Mouse (Mus musculus) T-cell, adult 2 months (primary cell): ENCODE data around the gene Setd7.

Experiments
- DNase-seq: peaks from one replicate; pipeline ENCODE4 v3.0.0; 2022; ENCODE audit warnings: low spot score

Gene Setd7

DNA sequence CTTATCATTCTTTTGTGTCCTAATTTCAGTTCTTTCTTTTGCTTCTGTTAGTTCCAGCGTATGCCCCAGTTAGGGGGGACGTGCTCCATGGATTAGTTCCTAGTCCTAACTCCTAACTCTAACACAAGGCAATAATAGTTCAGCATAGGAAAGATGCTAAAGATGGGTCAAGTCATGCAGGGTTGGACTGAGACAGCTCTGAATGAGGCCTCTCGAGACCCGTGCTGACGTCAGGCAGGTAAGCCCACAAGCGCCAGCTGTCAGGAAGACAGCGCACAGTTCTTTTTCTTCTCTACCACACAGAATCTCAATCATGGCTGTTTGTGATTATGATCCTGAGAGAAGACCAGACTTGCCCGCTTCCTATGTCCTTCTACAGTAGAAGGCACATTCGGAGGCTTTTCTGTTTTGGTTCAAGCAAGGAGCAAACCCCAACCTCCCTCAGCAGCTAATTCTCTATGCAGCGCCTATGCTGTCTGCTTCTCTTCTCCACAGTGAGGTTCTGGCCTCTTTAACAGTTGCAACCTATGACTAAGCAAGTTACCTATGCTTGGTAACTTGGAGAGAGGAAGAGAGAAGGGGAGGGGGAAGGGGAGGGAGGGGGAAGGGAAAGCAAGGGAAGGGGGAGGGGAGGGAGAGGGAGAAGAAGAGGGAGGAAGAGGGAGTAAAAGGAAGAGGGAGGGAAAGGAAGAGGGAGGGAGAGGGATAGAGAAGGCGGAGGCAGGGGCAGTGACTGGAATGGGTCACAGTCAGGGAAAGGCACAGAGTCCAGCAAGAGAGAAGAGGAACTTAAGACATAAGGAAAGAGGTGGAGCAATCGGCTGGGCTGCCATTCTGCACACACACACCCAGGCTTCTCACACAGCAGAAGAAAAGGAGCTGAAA is 42.6 kb downstream of the Setd7 start:
- DNase-seq, result no peak

DNA sequence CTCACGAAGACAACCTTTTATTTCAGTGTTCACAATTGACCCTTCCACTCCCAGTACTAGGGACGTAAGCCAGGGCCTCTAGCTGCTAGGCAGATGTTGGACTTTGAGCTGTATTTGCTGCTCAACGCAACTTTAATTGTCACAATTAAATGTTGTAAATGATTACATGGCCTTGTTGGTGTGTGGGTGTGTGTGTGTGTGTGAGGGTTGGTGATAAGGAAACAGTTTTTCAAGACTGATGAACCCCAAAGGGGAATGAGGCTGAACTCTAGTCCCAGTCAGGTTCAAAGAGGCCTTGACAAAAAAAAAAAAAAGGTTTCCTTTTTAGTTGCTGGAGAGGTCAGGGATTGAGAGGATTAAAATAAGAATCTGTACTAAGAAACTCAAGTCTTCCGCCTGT is 43.2 kb downstream of the Setd7 start:
- DNase-seq, result no peak

DNA sequence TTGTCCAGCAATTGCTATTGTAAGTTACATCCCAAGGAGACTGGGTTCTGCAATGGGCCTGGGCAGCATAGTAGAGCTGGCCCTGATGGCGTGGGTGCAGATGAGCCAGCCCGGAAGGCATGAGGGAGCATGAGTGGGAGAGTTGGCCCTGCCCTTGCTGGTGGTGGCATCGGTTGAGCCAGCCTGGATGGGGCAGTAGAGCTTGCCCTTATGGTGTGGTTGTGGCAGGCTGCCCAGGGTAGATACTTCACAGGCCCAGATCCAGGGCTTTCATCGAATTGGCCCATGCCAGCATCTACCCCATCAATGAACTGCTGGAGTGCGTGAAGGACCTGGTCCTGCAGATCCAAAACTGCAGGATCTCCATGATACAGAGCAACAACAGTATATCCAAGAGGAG is 48.7 kb downstream of the Setd7 start:
- DNase-seq, result no peak

DNA sequence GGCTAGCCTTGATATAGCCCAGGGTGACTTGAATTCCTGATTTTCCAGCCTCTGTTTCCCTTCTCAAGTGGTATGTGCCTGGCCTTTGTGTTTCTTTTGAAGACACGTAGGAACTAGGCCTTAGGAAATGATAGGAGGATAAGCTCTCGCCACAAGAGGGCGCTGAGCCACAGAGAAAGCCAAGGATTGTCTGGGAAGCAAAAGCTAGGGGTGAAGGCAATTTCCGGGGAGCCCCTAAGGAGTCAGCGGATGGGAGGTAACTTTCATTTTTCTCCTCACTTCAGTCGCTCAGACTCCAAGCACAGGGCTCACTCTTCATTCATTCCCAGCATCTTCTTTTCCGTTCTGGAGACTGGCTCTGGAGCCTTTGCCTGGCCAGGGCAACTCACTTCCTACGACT is 49.8 kb downstream of the Setd7 start:
- DNase-seq, result peak; percentile 57

DNA sequence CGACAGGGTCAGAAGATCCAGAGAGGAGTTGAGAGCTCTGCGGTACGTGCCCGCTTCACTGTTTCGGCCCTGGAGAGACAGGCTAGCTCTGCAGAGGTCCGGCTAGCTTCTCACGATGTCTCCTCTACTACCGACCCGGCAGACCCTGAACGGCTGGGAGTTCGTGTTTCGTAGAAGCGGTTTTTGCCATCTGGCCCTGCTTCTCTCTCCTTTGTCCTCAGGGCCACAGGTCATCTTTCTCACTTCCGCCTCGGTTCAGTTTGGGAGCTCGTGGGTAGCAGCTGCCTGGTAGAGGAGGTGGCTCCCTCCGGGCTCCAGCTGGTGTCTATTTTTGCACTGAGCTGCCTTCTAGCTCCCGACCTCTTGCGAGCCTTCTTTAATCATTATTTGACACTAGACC is 55.2 kb downstream of the Setd7 start:
- DNase-seq, result no peak

DNA sequence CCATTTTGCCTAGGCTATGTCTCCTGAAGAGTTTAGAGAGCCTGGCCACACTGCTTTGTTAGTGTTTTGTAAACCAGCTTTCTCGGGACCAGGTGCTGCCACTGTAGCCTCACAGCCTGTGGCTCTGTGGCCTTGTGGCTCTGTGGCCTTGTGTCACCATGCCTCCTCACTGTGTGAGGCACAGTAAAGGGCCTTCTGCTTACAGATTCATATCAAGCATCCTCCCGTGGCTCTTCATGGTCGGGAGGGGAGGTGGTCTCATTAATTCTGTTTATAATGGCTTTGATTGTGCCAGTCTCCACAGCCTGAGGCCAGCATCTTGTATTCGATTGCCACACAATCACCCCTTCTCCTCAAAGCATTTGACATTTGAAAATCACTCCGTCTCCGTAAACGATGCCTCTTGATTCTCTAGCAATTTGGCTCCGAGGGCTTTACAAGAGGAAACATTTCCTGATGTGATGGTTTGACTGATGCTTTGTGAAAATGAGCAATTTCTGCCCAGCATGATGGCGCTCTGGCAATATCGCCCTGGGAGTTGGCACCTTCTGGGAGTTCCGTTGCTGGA is 56.2 kb downstream of the Setd7 start:
- no peak for DNase-seq

DNA sequence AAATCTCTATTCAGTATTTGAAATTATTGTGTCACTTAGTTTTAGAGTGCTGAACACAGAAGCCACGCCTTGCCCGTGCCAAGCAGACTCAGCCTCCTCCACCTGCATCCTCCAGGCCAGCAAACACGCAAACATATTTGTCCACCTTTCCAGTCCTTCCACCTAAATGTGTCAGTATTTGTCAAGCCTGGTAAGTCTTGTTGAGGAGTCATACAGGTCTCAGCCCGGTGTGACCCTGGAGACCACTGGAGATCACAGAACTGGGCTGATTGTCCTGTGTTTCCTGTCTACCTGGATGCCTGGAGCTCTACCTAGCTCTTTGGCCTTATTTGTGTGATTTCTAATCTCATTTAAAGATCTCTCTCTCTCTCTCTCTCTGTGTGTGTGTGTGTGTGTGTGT is 60.8 kb downstream of the Setd7 start:
- DNase-seq, result no peak

DNA sequence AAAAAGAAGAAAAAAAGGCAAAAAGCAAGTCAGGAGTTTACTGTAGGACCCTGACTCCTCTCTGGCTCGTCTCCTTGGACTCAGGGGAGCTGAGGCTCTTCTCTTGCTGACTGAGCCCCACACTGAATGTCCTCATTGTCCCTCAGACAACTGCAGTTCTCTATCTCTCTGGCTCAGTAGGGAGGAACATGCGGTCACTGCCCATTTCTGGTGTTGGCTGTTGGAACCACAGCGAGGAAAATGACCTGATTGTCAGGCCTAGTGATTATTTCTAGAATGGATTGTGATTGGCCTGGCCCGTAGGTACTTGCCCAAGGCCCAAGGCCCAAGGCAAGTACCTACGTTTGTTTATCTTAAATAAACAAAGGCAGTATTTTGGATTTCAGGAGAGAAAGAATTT is 62.0 kb downstream of the Setd7 start:
- DNase-seq, result no peak

DNA sequence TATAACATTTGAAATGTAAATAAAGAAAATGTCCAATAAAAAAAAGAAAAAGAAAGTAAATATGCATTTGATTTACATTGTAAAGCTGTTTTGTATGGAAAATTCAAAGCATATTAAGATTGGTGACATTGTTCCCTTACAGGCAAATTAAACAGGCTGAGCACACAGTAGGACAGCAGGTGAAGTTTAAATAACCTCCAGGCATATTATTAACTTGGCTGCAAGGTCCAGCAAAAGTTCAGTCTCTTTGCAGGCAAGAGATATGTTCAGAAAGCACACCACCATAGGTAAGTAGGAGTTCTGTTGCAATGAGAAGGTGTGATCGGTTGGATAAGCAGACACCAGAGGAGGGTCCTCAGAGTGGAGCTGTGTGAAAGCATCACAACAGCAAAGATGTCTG is 62.7 kb downstream of the Setd7 start:
- DNase-seq, result no peak

DNA sequence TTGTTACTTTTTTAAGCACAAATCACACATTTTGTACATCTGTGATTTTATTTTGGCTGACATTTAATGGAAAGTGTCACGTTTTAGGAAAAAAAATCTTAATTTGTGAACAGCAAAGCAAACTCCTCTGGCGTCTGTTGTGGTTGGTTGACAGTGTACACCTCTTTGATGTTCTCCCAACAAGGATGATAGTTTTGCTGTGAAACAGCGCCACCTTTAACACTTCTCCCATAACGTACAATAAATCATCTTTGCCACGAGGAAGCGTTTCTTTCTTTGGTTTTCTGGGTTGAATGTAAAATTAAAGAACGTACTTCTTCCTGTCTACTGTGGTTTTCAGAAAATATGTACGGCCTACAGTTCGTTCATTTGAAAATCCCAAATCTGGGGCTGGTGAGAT is 65.0 kb downstream of the Setd7 start:
- DNase-seq, result peak; percentile 55

DNA sequence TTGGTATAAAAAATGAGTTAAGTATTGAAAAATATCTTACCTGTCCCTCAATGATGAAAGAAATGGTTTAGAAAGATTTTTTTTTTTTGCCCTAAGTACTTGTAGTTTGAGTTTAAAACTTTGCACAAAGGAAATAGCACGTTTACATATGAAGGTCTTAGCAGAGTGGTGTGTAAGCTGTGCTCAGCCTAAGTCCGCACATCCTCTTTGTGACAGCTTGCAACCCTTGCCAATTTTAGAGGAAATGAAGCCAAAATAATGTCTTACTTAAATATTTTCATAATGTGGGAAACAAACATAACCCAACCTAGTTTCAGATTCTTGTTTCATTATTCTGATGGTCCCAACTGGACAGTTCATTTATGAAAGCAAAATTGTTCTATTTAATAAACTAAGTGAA is 66.2 kb downstream of the Setd7 start:
- DNase-seq, result no peak

DNA sequence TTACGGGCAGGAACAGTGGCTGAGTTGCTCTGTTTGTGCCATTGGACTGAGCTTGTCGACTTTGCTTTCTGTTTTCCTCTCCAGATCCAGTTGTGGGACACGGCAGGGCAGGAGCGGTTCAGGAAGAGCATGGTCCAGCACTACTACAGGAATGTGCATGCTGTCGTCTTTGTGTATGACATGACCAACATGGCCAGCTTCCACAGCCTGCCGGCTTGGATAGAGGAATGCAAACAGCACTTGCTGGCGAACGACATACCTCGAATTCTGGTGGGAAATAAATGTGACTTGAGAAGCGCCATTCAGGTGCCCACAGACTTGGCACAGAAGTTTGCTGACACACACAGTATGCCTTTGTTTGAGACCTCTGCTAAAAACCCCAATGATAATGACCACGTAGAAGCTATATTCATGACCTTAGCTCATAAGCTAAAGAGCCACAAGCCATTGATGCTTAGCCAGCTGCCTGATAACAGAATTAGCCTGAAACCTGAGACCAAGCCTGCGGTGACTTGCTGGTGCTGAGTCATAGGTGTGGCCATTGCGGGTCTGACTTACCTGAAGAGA is 67.3 kb downstream of the Setd7 start:
- no peak for DNase-seq

DNA sequence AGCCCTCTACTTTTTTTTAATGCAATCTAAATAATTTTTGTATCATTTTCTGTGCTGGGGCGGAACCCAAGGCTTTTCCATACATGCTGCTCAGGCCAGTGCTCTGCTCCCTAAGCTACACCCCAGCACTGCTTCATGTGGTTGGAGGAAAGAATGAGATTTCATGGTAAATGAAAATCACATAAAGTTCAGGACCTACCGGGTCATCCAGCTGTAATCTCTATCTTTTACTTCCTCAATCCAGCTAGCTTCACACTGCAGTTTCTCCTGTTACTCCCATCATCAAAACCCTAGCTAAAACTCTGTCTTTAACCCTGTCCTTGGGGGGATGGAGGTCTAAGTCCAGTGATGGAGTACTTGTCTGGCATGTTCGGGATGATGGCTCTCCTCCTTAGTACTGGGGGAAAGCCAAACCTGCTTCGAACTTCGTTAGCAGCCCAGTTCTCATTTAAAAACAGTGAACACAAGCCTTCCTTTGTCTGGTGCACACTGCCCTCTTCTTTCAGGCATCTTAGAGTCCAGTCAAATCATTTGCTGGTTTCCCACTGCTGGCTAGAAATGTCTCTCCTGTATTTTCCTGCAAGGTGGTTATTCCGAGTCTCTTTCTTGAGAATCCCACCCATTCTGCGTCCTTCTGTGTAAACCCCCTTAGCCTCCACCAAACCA is 70.5 kb downstream of the Setd7 start:
- DNase-seq, result no peak

DNA sequence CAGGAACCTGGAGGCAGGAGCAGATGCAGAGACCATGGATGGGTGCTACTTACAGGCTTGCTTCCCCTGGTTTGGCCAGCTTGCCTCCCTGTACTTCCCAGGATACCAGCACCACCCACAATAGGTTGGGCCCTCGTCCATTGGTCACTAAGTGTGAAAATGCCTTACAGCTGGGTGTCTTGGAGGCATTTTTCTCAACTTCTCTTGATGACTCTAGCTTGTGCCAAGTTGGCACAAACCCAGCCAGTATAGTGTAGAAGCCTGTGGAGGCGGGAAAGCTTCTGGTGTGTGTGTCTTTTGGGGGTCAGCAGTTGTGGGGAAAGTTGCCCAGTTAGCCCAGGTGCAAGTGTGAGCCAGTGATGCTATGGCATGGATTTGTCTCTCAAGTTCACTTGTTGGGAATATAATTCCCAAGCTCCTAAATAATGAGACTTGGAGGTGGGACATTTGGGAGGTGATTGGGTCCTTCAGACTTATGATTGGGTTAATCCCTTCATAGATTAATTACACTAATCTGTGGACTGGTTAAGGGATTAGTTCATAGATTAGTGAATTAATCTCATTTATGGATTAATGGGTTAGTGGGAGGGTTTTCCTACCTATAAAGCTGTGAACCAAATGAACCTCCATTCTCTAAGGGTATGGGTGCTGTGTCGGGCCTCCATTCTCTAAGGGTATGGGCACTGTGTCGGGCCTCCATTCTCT is 74.0 kb downstream of the Setd7 start:
- no peak for DNase-seq

DNA sequence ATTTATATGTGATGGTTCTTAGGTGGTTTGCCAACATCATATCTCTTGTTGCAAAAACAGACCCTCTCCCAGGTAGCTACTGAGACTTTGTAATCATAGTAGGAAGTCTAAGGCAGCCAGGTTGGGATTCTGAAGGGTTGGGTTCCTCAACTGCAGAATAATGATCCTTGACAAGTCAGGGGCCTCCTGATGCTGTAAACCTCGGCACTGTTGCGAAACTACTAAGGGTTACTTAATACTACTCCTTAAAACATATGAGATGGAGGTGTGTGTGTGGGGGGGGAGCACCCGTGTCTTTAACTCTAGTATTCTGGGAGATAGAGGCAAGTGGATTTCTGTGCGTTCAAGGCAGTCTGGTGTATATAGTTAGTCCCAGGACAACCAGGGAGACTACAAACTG is 75.3 kb downstream of the Setd7 start:
- DNase-seq, result no peak

DNA sequence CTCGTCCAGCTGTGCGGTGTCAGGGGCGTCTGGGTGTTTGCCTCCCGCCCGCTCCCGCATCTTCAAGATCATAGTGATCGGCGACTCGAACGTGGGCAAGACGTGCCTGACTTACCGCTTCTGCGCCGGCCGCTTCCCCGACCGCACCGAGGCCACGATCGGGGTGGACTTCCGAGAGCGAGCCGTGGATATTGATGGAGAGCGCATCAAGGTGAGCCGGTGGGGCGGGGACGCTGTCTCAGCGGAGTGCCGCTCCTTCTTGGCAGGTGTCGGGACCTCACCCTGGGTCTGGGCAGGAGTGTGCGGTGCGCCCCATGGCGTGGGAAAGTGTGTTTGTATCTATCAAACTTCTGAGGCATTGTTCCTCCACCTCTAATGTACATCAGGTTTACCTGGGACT is 76.3 kb downstream of the Setd7 start:
- DNase-seq, result no peak

DNA sequence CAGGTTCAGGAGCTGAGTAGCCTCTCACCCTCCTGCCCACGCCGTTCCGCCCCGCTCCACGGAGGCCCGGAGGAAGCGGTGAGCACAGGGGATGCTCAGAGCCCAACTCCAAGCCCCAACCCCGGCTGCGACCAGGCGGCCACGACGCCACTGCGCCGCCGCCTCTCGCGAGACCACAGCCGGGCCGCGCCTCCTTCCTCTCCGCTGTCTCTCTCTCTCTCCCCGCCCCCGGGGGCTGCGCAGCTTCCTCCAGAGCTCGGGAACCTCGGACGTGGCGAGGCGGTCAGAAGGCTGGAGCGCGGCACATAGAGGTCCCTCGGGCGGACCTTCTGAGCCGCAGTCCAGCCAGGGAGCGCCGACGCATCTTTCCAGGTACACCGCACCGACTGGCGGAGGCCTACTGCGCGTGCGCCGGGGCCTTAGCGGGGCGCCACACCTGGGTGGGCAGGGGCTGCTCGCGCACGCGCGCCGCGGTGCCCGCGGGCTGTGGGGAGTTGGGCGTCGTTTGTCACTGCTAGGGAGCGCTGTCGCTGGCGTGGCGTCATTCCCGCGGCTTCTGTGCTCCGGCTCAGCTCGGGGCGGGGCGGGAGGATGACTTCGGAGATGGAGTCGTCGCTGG is 76.8 kb downstream of the Setd7 start, which contains the start of gene Rab33b:
TSS of gene Rab33b (plus strand) at position 180 of the 619 bp plus-strand sequence.
- DNase-seq, result peak; percentile 98

DNA sequence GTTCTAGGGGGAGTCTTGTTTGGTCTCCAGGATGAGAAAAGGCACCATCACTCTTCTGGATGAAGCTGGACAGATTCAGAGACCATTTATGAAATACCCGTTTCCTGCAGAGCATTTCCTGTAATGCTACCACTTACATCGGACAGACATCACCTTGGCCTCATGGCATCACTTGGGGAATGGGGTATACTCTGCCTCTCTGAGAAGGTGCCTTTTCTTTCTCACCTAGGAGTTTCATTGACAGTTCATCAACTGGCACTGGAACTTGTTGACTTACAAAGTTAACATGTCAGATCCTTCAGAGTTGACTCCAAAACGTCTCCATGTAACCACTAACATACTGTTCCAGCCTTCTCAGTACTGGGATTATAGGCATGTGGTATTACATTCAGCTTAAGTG is 77.9 kb downstream of the Setd7 start:
- DNase-seq, result no peak

DNA sequence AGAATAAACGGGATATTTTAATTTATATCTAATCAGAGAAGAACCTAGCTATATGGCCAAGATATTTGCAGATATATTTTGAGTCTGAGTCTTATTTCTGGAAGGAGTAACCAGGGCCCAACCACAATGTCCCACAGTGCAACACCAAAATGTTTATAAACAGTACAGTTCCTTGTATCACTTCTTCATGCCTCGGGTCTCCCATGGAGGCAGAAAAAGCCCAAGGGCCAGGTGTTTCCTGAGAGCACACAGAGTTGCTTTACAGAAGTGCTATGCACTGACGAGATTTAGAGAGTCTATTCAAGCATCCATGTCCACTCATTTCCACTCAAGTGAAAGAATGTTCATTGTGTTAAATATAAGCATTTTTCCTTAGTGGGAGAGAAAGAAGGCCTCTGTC is 78.8 kb downstream of the Setd7 start:
- no peak for DNase-seq

DNA sequence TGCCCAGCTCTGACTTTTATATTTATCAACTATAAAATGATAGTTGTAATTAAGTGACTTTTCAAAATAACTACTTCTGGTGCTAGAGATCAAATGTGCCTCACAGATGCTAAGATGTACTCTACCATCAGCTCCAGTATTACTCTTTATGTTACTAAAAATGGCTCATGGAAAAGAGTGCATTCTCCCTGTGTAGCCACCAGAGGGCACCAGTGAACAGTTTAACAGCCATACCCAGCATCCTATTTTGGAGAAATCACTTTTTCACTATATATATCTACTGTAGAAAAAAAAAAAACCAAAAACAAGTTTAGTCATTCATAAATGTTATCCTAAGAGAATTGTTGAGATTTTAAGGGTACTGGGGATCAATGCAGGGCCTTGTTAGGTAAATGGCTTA is 79.6 kb downstream of the Setd7 start:
- peak; percentile 65 for DNase-seq

DNA sequence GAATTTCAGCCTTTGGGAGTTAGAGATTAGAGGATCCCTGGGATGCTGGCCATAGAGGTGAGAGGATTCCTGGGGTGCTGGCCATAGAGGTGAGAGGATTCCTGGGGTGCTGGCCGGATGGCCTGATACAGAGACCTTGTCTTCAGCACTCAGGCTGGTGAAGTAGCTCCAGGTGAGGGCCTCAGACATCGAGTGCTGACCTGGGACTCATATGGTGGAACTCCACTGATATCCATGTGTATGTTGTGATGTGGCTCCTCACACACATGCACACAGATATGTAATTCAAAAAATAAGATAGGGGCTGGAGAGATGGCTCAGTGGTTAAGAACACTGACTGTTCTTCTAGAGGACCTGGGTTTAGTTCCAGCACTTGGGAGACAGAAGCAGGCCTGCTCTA is 80.8 kb downstream of the Setd7 start:
- no peak for DNase-seq

DNA sequence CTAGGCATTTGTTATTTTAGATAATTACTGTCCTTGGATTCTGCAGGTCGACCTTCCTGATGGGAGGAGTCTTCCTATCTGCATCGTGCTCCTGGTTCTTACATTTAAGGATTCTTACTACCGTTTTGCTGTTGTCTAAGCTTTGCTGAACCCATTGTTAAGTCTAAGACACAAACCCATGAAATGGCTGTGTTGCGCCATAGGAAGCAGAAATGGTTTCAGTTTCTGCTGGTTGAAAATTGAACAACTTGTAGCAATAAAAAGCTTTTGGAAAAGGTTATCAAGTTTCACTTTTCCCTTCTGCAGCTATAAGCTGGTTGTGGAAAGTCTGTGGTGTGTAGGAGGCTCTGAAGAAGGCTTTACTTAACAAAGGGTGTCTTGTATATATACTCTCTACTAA is 85.0 kb downstream of the Setd7 start:
- DNase-seq, result no peak
